Mouse (Mus musculus) gastrocnemius, postnatal 36 days (tissue): ENCODE data around the gene Sumo3. TPM values are rescaled to one million over a fixed set of nuclear protein-coding genes. Genes with fewer than 3 reads are reported as not detected.

Experiments used
- DNase-seq, 2 experiments: peaks; one replicate each; pipeline ENCODE4 v3.0.0; 2022
- intact Hi-C: fragments of 180-260 bp; cut with DNase I; formaldehyde crosslinking; loops from one replicate; pipeline ENCODE4 v1.15.1; 2025
- long read RNA-seq, 2 experiments: library from polyadenylated mRNA; stranded (forward); transcript quantifications; one replicate each; pipeline ENCODE4 v2.0.0; 2021
- total RNA-seq, 2 experiments: library from RNA; stranded (reverse); gene quantifications; 2 replicates each; pipeline ENCODE4 v1.2.3; 2021

Gene Sumo3
- total RNA-seq: 10 to 100 TPM; 33.3 to 40.1 TPM
- long read RNA-seq, experiment 1, transcript Sumo3-201 (4 exons, 2,630 nt): major isoform, 55 of 58 reads
- long read RNA-seq, experiment 1, partial matches to known transcripts: 0 of 58 reads
- long read RNA-seq, experiment 1, other reads (novel, unspliced or antisense): 2 of 58 reads
- long read RNA-seq, experiment 2, transcript Sumo3-201 (4 exons, 2,630 nt): major isoform, 58 of 60 reads
- long read RNA-seq, experiment 2, partial matches to known transcripts: 1 of 60 reads
- long read RNA-seq, experiment 2, other reads (novel, unspliced or antisense): 1 of 60 reads

DNA sequence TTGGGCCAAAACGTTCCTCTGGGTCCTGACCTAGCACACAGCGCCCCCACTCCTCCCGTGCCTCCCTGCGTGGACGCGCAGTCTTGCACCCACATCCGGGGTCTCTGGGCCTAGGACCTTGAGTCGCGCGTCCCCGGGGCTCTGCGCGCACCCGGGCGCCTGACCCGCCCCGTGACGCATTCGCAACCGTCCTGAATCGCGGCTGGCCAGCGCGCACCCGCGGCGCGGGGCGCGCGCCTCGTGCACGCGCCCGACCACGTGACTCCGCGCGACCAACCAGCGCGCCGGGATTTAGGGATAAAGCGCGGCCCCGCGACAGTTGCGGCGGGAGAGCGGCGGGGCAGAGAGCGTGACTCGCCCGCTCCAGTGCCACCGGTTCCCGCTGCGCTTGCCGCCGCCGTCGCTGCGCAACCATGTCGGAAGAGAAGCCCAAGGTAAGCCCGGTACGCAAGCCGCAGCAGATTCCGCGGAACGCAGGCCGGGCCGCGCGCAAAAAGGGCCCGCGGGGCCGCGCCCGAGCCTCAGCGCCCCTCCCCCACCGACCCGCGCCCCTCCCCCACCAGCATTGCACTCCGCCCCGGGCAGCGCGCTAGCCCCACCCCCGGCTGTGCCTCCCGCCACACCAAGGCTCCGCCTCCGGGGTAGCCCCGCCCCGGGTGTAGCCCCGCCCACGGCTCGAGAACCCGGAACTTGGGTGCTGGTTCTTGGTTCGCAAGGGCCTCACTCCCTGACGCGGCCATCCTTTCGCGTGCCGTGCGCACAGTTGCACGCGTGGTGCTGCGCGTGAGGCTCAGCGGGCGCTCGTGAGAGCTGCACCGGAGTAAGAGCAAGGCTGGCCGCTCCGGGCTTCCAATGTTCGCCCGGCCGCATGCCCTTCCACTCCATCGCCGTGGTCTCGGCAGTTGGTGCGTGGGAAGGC is at the start of gene Sumo3, which contains the start of gene Gm49325:
Sumo3 (plus strand) TSS at position 190 of the 919 bp plus-strand sequence.
Gm49325 (plus strand) TSS at position 290 of the 919 bp plus-strand sequence.
- peak; percentile 97 to 98 for DNase-seq
- intact Hi-C loops: no loop called here

GRCm38 (mm10) chr10:77556631-77557030 is 49.3 kb upstream of the Sumo3 start:
- intact Hi-C loops: no loop called here

DNA sequence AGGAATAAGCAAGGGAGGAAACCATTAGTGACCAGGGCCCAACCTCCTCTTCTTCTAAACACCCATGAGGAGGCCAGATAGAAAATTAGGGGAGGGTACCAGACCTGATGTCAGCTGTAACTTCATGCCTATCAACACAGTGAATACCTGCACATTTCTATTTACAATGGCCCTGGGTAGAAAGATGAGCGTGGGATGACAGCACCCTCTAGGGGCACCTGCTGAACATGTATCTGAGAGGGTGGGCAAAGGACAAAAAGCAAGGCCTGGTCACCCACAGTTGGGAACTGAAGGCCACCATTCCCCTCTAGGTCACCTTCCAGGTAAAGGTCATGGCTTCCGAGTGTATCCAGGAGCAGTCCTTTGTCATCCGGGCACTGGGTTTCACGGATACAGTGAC is 48.3 kb upstream of the Sumo3 start:
- intact Hi-C loops: no loop called here
- DNase-seq: no peak

More at GRCm38 (mm10) chr10:77556631-77557030, 49.3 kb upstream of the Sumo3 start:
- DNase-seq: no peak

- no peak for DNase-seq
- intact Hi-C loops: no loop called here
These were observed 45.8 kb upstream of the Sumo3 start for GRCm38 (mm10) chr10:77560090-77560489.

DNA sequence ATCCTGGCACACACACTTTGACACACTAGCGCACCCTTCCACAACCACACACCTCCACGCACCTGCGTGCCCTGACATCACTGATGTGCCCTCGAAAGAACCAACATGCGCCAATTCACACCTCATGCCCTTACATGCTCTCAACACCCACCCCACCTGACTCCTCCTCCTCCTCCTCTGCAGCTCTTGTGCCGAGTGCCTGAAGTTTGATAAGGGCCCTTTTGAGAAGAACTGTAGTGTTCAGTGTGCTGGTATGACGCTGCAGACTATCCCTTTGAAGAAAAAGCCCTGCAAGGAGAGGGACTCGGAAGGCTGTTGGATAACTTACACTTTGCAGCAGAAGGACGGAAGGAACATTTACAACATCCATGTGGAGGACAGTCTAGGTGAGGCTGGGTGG is 45.1 kb upstream of the Sumo3 start:
- intact Hi-C loops: no loop called here
- no peak for DNase-seq

- DNase-seq: no peak
- intact Hi-C loops: no loop called here
These were observed 44.4 kb upstream of the Sumo3 start for GRCm38 (mm10) chr10:77561508-77561907.

DNA sequence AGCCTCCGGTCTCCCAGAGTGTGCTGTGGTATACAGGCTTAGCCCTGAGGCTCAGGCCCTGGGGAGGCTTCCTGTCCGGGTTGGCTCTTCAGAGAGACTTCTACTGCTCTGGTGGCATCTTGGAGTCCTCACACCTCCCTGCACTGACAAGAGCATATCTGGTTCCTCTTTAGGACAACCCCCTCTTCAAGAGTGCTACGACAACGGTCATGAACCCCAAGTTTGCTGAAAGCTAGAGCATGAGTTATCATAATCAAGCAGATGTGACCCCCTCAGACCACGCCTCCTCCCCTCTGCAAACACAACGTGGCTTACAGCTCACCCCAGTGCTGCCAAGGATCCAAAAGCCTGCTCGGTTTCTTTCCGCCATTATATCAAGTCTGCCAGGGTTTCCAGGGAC is 40.9 kb upstream of the Sumo3 start:
- no peak for DNase-seq
- intact Hi-C loops: no loop called here

GRCm38 (mm10) chr10:77566651-77567050 is 39.2 kb upstream of the Sumo3 start:
- peak; percentile 83 to 91 for DNase-seq
- intact Hi-C loops: loop anchor here (1.0 kb wide), 1 partner anchor 48 kb away; no protein-coding TSS in a partner anchor

DNA sequence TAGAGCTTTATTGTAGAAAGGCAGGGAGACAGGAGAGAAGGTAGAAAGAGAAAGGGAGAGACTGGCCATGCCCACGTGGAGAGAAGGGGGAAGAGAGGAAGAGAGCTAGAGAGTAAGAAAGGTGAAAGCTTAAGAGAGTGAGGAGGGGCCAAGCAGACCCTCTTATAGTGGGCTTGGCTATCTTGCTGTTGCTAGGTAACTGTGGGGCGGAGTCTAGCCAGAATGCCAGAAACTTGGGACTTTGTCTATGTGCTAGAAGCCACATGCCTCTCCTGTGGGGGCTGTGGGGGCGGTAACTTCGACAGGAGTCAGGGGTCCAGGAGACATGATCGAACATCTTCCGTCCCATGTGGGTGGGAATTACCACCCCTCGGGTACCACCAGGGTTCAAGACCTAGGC is 36.4 kb upstream of the Sumo3 start:
- no peak for DNase-seq
- intact Hi-C loops: no loop called here

- intact Hi-C loops: no loop called here
These were observed 35.8 kb upstream of the Sumo3 start for GRCm38 (mm10) chr10:77569973-77570658.

GRCm38 (mm10) chr10:77572225-77572624 is 33.7 kb upstream of the Sumo3 start:
- intact Hi-C loops: no loop called here
- DNase-seq: no peak

More at GRCm38 (mm10) chr10:77569973-77570658, 35.8 kb upstream of the Sumo3 start:
- no peak for DNase-seq

DNA sequence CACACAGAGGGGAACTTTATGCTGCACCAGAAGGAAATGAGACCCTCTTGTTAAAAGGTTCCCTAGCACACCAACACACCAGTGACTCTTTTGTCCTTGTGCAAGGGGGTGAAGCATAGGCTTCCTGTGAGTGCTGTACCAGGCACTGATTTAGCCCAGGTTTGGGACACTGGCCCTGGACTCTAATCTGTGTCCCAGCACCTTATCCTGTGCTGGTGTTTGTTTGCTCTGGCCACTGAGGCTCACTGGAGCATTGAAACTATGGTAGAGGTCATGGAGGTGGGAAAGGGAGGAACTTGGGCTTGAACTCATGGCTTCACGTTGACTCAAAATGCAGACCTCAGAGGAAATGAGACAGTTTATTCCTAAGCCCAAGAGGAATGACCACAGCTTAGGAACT is 32.7 kb upstream of the Sumo3 start:
- intact Hi-C loops: no loop called here
- no peak for DNase-seq

DNA sequence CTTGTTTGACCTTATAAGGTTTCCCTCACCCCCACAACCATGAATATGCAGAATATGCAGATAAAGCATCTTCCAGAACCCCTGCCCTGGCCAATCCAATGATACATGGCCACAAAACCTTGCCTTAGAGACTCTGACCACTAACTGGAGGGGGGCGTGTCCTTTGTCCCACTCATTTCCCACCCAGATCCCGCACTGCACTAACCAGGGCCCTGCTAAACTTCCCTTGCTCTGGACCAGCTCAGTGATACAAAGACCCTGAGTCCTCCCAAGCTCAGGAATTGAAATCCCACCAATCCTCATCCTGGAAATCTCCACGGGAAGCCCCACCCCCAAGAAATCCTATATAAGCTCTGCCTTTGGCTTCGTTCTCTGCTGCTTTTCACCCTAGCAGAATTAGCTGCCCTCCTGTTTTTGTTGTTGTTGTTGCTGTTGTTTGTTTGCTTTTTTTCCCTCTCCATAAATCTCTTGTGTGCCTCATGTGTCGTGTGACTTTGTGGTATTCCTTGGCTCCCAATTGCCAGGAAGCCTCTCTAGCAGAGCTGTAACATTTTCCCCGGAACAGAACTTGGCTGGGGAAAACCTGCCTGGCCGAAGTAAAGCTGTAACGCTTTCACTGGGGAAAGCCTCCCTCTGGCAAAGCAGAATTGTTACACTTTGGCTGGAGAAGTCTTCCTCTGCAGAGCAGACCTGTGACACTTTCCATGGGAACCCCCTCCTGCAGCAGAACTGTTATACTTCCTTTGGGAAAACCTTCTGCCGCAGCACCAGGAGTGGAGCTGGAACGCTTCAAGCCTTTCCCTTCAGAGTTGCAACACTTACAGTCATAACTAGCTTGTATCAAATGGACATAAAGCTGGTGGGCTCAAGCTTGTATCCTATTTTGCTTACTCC is 25.6 kb upstream of the Sumo3 start:
- intact Hi-C loops: no loop called here
- DNase-seq: peak in 1 of 2 experiments; percentile 13

DNA sequence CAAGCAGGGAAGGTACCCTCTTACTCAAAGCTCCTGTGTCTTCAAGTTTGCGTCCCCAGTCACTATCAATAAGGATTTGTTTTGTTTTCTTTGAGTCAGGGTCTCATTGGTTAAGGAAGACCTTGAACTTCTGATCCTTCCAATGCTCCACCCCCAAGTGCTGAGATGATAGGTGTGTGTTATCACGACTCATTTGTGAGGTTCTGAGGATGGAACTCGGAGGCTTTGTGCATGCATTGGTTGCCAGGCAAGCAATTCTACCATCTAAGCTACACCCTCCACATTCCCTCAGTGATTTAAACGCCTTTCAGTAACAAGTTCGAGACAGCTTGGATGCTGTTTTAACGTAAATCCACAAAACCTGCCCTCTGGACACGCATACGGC is 24.9 kb upstream of the Sumo3 start:
- no peak for DNase-seq
- intact Hi-C loops: no loop called here

DNA sequence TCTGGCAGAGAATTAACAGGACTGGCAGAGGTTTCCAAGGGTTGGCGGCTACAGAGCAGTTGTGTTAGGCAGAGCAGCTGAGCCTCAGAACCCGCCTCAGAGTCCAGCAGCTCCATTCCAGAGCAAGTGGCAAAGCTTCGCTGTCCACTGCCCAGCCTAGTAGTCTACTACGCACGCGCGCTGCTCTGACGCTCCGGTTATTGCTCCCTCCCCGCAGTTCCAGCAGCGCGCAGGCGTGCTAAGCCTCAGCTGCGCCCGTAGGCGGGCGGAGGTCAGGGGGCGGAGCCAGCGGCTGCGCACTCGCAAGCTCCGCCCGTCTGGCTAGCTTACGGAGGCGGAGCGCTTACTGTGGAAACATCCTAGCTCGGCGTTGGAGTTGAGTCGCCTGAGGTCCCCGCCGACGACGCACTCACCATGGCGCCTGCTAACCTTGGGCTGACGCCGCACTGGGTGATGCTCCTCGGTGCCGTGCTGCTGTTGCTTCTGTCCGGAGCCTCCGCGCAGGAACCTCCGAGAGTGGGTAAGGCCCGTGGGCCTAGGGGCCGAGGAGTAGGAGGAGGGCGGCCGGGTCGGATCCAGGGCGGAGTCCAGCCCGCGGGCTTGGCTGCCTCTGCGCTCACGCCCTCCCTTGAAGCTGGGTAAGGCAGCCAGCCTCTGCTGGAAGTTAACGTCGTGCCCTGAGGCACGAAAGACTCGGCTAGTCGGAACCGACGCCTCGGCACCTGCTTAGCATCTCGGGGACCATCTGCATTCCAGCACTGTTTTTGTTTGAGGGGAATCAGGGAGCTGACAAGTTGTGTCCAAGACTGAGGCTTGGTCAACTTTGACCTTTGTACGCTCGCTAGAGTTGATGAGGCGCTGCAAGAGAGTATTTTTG is 24.3 kb upstream of the Sumo3 start, which contains the start of gene Pttg1ip:
Pttg1ip (plus strand) TSS at position 313 of the 877 bp plus-strand sequence.
- DNase-seq: peak; percentile 93 to 94
- intact Hi-C loops: no loop called here

GRCm38 (mm10) chr10:77582285-77582618 is 23.6 kb upstream of the Sumo3 start:
- DNase-seq: no peak
- intact Hi-C loops: no loop called here

GRCm38 (mm10) chr10:77583795-77584422 is 22.0 kb upstream of the Sumo3 start:
- intact Hi-C loops: loop anchor here (2.0 kb wide), 1 partner anchor 39 kb away; the partner anchor contains the start of gene Ube2g2
- peak in 1 of 2 experiments; percentile 40 for DNase-seq

DNA sequence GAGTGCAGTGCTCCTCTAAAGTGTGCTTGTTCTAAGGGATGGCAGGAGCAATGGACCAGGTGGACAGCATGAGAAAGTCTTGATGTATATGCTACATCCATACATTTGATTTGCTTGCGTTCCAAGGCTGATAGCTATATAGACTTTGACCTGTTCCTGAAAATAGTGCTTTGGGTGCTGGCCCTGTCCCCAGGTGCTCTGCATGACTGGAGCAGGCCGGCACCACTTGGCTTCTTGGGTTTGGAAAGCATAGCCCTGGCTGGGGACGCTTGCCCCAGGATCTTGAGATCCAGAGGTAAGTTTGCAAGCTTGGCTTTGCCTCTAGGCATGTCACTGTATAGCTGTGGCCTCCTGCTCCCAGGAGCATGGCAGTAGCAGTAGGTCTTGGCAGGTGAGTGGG is 19.3 kb upstream of the Sumo3 start:
- no peak for DNase-seq
- intact Hi-C loops: no loop called here
